Mouse (Mus musculus) liver, adult 2 months (tissue): ENCODE measurements around the gene Phf5a.

ENCODE experiments used
- CTCF ChIP-seq: fragments of 200-500 bp; IDR thresholded peaks from 2 replicates; pipeline ENCODE4 v1.5.1; 2011; ENCODE audit warnings: low read depth, low read length, control low read depth
- POLR2A ChIP-seq: fragments of 200-500 bp; IDR thresholded peaks from 2 replicates; pipeline ENCODE4 v1.6.1; 2011; ENCODE audit warnings: low read length, control low read depth; ENCODE audit not compliant: insufficient read depth; ENCODE audit errors: extremely low read depth

- TF ChIP-seq CTCF (no peak), POLR2A (no peak)
Measured at GRCm38 (mm10) chr15:81845033-81845625, 26.6 kb downstream of the Phf5a start.
